Mouse (Mus musculus) erythroblast, embryonic 14.5 days (primary cell): Measurements from ENCODE around the gene Dnah17.

Experiments
- GATA1 ChIP-seq: IDR thresholded peaks from 2 replicates; pipeline ENCODE4 v1.6.1; 2012; ENCODE audit warnings: low read length, inconsistent platforms, mixed read lengths
- TAL1 ChIP-seq: IDR thresholded peaks from 3 replicates; pipeline ENCODE4 v1.6.1; 2012; ENCODE audit warnings: low read length, inconsistent platforms, mixed read lengths

DNA sequence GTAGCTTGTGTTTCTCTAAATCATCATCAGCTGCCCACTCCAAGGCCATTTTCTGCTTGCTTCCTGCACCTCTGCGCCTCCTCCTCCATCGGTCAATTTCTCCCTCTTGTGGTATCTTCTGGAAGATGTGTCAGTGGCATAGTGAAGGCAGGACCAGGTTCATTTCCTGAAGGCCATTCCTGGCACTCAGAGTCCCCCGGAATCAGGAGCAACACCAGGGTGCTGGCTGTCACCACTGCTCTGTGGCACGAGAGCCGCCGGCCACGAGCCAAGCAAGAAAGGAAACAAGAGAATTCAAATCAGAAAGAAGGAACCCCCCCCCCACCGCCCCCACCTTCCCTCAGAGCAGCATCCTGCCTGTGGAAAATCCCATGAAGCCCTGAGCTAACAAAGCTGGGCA, 1.7 kb upstream of the Dnah17 start:
- TF ChIP-seq GATA1: no peak
- TF ChIP-seq TAL1: no peak
